ENCODE assay signal across 8 mouse cellular contexts in genomic region chr4:88640704-88641076, GRCm38 (mm10). TPM values are rescaled to one million over a fixed set of nuclear protein-coding genes. Genes with fewer than 3 reads are reported as not detected.
DNase-seq lines count a peak whose midpoint lies in the region; ATAC-seq and TF ChIP-seq lines count a peak whose summit lies in the region.

No protein-coding gene starts in this region.

- no peaks in the 10 kb centered on the region for H3K27me3 ChIP-seq in erythroblast, embryonic 14.5 days (ENCODE audit: control insufficient read depth)
- H3K27me3 ChIP-seq in limb, embryonic 11.5 days (ENCODE audit: control insufficient read depth, insufficient read depth, low read length): no peaks in the 10 kb centered on the region

- H3K4me1 ChIP-seq in lung, adult 2 months (ENCODE audit: control insufficient read depth, insufficient read depth, low read length): no peaks in the 10 kb centered on the region
- no peaks in the 10 kb centered on the region for H3K4me1 ChIP-seq in erythroblast, embryonic 14.5 days (ENCODE audit: control insufficient read depth)
- H3K4me1 ChIP-seq in limb, embryonic 11.5 days (ENCODE audit: control insufficient read depth, insufficient read depth, low read length): no peaks in the 10 kb centered on the region
- H3K4me1 ChIP-seq in olfactory bulb, adult 2 months (ENCODE audit: control insufficient read depth, insufficient read depth, low read length): no peaks in the 10 kb centered on the region

- no peak for TF ChIP-seq POLR2A in lung, adult 2 months (IDR thresholded peaks at IDR 0.05; ENCODE audit: borderline replicate concordance, extremely low read depth, low read depth, low read length)
- TF ChIP-seq POLR2A in olfactory bulb, adult 2 months (IDR thresholded peaks at IDR 0.05; ENCODE audit: insufficient read depth, low read depth, low read length): no peak

- H3K9me3 ChIP-seq in erythroblast, embryonic 14.5 days (ENCODE audit: control insufficient read depth, low read length): peaks cover 8% of the 10 kb centered on the region; the same call in 1 of the 2 replicates
- H3K9me3 ChIP-seq in limb, embryonic 11.5 days (ENCODE audit: control insufficient read depth, low read length): no peaks in the 10 kb centered on the region

- H3K4me3 ChIP-seq in lung, adult 2 months (replicated peaks; ENCODE audit: extremely low read depth, low read depth, low read length): peak overlapping the region; percentile 68
- peak overlapping the region; percentile 42 for H3K4me3 ChIP-seq in erythroblast, embryonic 14.5 days (replicated peaks)
- H3K4me3 ChIP-seq in limb, embryonic 11.5 days (ENCODE audit: low read depth, low read length): no peak overlapping the region; the same call in 1 of the 2 replicates
- peak overlapping the region; percentile 46 for H3K4me3 ChIP-seq in olfactory bulb, adult 2 months (ENCODE audit: insufficient read depth, low read depth, low read length)

- WGBS in lung, adult 2 months: 21% methylated on average over 8 of the region's 8 CpGs
- 72% methylated on average over 8 of the region's 8 CpGs for WGBS in limb, embryonic 11.5 days
- 38% methylated on average over 8 of the region's 8 CpGs for WGBS in olfactory bulb, adult 2 months

- H3K9ac ChIP-seq in limb, embryonic 11.5 days (ENCODE audit: low read length): no peak overlapping the region

- no peaks in the 10 kb centered on the region for H3K36me3 ChIP-seq in erythroblast, embryonic 14.5 days (ENCODE audit: control insufficient read depth)
- no peaks in the 10 kb centered on the region for H3K36me3 ChIP-seq in limb, embryonic 11.5 days (ENCODE audit: control insufficient read depth, insufficient read depth, low read length)

- no peak for TF ChIP-seq CTCF in lung, adult 2 months (IDR thresholded peaks at IDR 0.05; ENCODE audit: insufficient read depth, low read length)
- TF ChIP-seq CTCF in olfactory bulb, adult 2 months (IDR thresholded peaks at IDR 0.05; ENCODE audit: insufficient read depth, low read depth, low read length): no peak

- no peak for ATAC-seq in limb, embryonic 11.5 days (ENCODE audit: insufficient number of reproducible peaks, low FRiP score, low TSS enrichment, low read depth)

- H3K27ac ChIP-seq in limb, embryonic 11.5 days (replicated peaks; ENCODE audit: low read depth, low read length): no peak overlapping the region
- no peak overlapping the region for H3K27ac ChIP-seq in olfactory bulb, adult 2 months (ENCODE audit: insufficient read depth, low read depth, low read length)

- DNase-seq in lung, adult 2 months: no peak
- DNase-seq in lung, adult 18-20 months: no peak
- DNase-seq in limb, embryonic 11.5 days (ENCODE audit: low spot score): no peak
- no peak for DNase-seq in adrenal gland, adult (ENCODE audit: inconsistent age in 2 of 2, low spot score in 1 of 2)
- DNase-seq in urinary bladder, postnatal 25 days (ENCODE audit: low spot score): no peak
- no peak for DNase-seq in thymus, postnatal 14 days

- peak overlapping the region; percentile 19; the same call in 1 of the 2 replicates for H3K4me2 ChIP-seq in limb, embryonic 11.5 days (ENCODE audit: low read depth, severe bottlenecking)

RNA-seq across cellular contexts. Expression of gene Ifna13, which starts 3.6 kb away (rescaled TPM):
- polyA plus RNA-seq in lung, adult 2 months (2012; rRNA removed): not detected in 2 replicates
- not detected in 2 replicates for polyA plus RNA-seq in erythroblast, embryonic 14.5 days (2012)
- not detected in 2 replicates for polyA plus RNA-seq in limb, embryonic 11.5 days (2014; fragmentation: Nextera tagmentation; extraction: Ambion mirVana)
- polyA plus RNA-seq in olfactory bulb, adult 2 months (2012; ENCODE audit: insufficient read depth, insufficient read length, low replicate concordance, missing spikeins): not detected in 2 replicates

RNA-seq across cellular contexts. Expression of gene C87499, which starts 6.5 kb away (rescaled TPM):
- not detected in 2 replicates for polyA plus RNA-seq in lung, adult 2 months (2012; rRNA removed)
- 0.03 TPM in 1 of 2 replicates, not detected in the other for polyA plus RNA-seq in erythroblast, embryonic 14.5 days (2012)
- polyA plus RNA-seq in limb, embryonic 11.5 days (2014; fragmentation: Nextera tagmentation; extraction: Ambion mirVana): not detected in 2 replicates
- polyA plus RNA-seq in olfactory bulb, adult 2 months (2012; ENCODE audit: insufficient read depth, insufficient read length, low replicate concordance, missing spikeins): not detected in 2 replicates

RNA-seq across cellular contexts. Expression of gene Ifna16, which starts 36.0 kb away (rescaled TPM):
- polyA plus RNA-seq in lung, adult 2 months (2012; rRNA removed): not detected in 2 replicates
- polyA plus RNA-seq in erythroblast, embryonic 14.5 days (2012): not detected in 2 replicates
- polyA plus RNA-seq in limb, embryonic 11.5 days (2014; fragmentation: Nextera tagmentation; extraction: Ambion mirVana): not detected in 2 replicates
- not detected in 2 replicates for polyA plus RNA-seq in olfactory bulb, adult 2 months (2012; ENCODE audit: insufficient read depth, insufficient read length, low replicate concordance, missing spikeins)

RNA-seq across cellular contexts. Expression of gene Ifna12, which starts 37.5 kb away (rescaled TPM):
- polyA plus RNA-seq in lung, adult 2 months (2012; rRNA removed): not detected in 2 replicates
- polyA plus RNA-seq in erythroblast, embryonic 14.5 days (2012): not detected in 2 replicates
- not detected in 2 replicates for polyA plus RNA-seq in limb, embryonic 11.5 days (2014; fragmentation: Nextera tagmentation; extraction: Ambion mirVana)
- polyA plus RNA-seq in olfactory bulb, adult 2 months (2012; ENCODE audit: insufficient read depth, insufficient read length, low replicate concordance, missing spikeins): not detected in 2 replicates

RNA-seq across cellular contexts. Expression of gene Ifna2, which starts 43.0 kb away (rescaled TPM):
- polyA plus RNA-seq in lung, adult 2 months (2012; rRNA removed): not detected in 2 replicates
- polyA plus RNA-seq in erythroblast, embryonic 14.5 days (2012): not detected in 2 replicates
- not detected in 2 replicates for polyA plus RNA-seq in limb, embryonic 11.5 days (2014; fragmentation: Nextera tagmentation; extraction: Ambion mirVana)
- not detected in 2 replicates for polyA plus RNA-seq in olfactory bulb, adult 2 months (2012; ENCODE audit: insufficient read depth, insufficient read length, low replicate concordance, missing spikeins)
